In the genomic region with DNA sequence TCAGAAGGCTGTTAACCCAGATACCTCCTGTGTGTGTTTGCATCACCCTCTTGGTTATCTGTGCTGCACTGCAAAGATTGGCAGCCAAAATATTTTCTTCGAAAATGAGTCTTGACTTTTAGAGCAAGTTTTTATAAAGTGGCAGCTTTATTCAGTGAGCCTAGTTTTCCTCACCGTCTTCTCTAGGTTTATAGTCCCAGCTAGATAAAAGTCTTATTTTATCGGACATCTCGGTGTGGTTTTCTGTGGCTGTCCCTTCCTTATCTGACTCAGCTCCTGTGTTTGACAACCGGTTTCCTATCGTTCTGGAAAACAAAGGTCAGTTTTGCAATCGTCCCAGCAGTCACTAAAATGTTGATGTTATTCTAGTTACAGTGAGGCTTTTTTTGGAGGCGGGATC, we compare ENCODE assay signal across 10 mouse cellular contexts. TPM values are rescaled to one million over a fixed set of nuclear protein-coding genes. Genes with fewer than 3 reads are reported as not detected.
A peak's percentile ranks its signal among the peaks of the same experiment; 100 is the strongest.
DNase-seq lines count a peak whose midpoint lies in the region; ATAC-seq and TF ChIP-seq lines count a peak whose summit lies in the region.
"Had no signal": no experiment of that assay in that cellular context is flagged by ENCODE, and none has a peak within 500 bp of the region (broad histone marks: within the 10 kb centered on the region; RNA-seq: fewer than 3 reads in every experiment).

No protein-coding gene starts in this region.

- TF ChIP-seq EP300 in heart, postnatal 0 days (IDR thresholded peaks at IDR 0.05; ENCODE audit: low read depth), result no peak

- no peak overlapping the region for H3ac ChIP-seq in myocyte (ENCODE audit: control insufficient read depth, insufficient read length)

- no peak for DNase-seq in heart, postnatal 0 days (ENCODE audit: low spot score)
- DNase-seq in heart, postnatal 4 days, result no peak
- no peak for DNase-seq in embryo, embryonic 9.5 days (ENCODE audit: extremely low spot score)
- DNase-seq in c-Kit-positive CD71-positive TER-119-positive erythroid progenitor cells, embryonic 14.5 days (ENCODE audit: low spot score), result no peak
- DNase-seq: kidney, adult 11 months; thymus, adult 18-20 months had no signal

- peaks cover 71% of the 10 kb centered on the region for H3K79me2 ChIP-seq in myocyte (ENCODE audit: control insufficient read depth, insufficient read depth)

- peaks cover 23% of the 10 kb centered on the region for H3K4me1 ChIP-seq in heart, postnatal 0 days (ENCODE audit: control insufficient read depth, insufficient read depth)
- H3K4me1 ChIP-seq in embryonic facial prominence, embryonic 12.5 days, result peaks cover 14% of the 10 kb centered on the region
- peaks cover 18% of the 10 kb centered on the region for H3K4me1 ChIP-seq in intestine, embryonic 16.5 days (ENCODE audit: control insufficient read depth, insufficient read depth, low read length)

- no peak for TF ChIP-seq POLR2A in myocyte (IDR thresholded peaks at IDR 0.05; ENCODE audit: insufficient read length, low read depth)

- ATAC-seq in heart, postnatal 0 days (ENCODE audit: insufficient read depth, low read depth), result no peak
- ATAC-seq in embryonic facial prominence, embryonic 12.5 days (ENCODE audit: insufficient number of reproducible peaks, insufficient read depth, low FRiP score, low TSS enrichment), result no peak
- ATAC-seq in intestine, embryonic 16.5 days, result no peak
- ATAC-seq in erythroid progenitor cell, adult 5-6 weeks (replicated peaks; ENCODE audit: low FRiP score, poor library complexity, severe bottlenecking), result no peak

- 21% methylated on average over 8 of the region's 8 CpGs for WGBS in heart, postnatal 0 days
- WGBS in embryonic facial prominence, embryonic 12.5 days, result 73% methylated on average over 8 of the region's 8 CpGs
- WGBS in intestine, embryonic 16.5 days, result 41% methylated on average over 8 of the region's 8 CpGs

- no peaks in the 10 kb centered on the region for H3K9me3 ChIP-seq in heart, postnatal 0 days (replicated peaks; ENCODE audit: control insufficient read depth, low read length)
- H3K9me3 ChIP-seq in embryonic facial prominence, embryonic 12.5 days, result no peaks in the 10 kb centered on the region
- H3K9me3 ChIP-seq in intestine, embryonic 16.5 days (ENCODE audit: control insufficient read depth, low read length), result peaks cover 5% of the 10 kb centered on the region; the same call in 1 of the 2 replicates

- TF ChIP-seq CTCF in heart, postnatal 0 days (IDR thresholded peaks at IDR 0.05; ENCODE audit: low read depth), result no peak

- H3K4me2 ChIP-seq in heart, postnatal 0 days (ENCODE audit: low read depth, low read length), result peak overlapping the region; percentile 91
- peak overlapping the region; percentile 74 for H3K4me2 ChIP-seq in embryonic facial prominence, embryonic 12.5 days (replicated peaks)
- peak overlapping the region; percentile 74 for H3K4me2 ChIP-seq in intestine, embryonic 16.5 days (ENCODE audit: low read depth, low read length)
- peak overlapping the region; percentile 99 for H3K4me2 ChIP-seq in myocyte (ENCODE audit: low read depth)

- H3K36me3 ChIP-seq in heart, postnatal 0 days (replicated peaks; ENCODE audit: control insufficient read depth, insufficient read depth, low read length), result no peaks in the 10 kb centered on the region
- H3K36me3 ChIP-seq in embryonic facial prominence, embryonic 12.5 days, result 0 out of 2 replicates have a peak, but pooled peaks cover 2% of the 10 kb centered on the region
- 0 out of 2 replicates have a peak, but pooled peaks cover 3% of the 10 kb centered on the region for H3K36me3 ChIP-seq in intestine, embryonic 16.5 days (ENCODE audit: control insufficient read depth, insufficient read depth, low read length)
- H3K36me3 ChIP-seq in myocyte (ENCODE audit: control insufficient read depth, insufficient read depth), result no peaks in the 10 kb centered on the region

- no peak overlapping the region for H3K27ac ChIP-seq in heart, postnatal 0 days (ENCODE audit: low read depth)
- H3K27ac ChIP-seq in embryonic facial prominence, embryonic 12.5 days, result no peak overlapping the region
- peak overlapping the region; percentile 51 for H3K27ac ChIP-seq in intestine, embryonic 16.5 days (ENCODE audit: low read length)

- 0 out of 2 replicates have a peak overlapping the region, but pooled peaks have one; percentile 75 for H3K9ac ChIP-seq in heart, postnatal 0 days (replicated peaks; ENCODE audit: low read depth, low read length)
- H3K9ac ChIP-seq in embryonic facial prominence, embryonic 12.5 days, result no peak overlapping the region
- peak overlapping the region; percentile 93; the same call in 1 of the 2 replicates for H3K9ac ChIP-seq in intestine, embryonic 16.5 days (ENCODE audit: low read depth, low read length)

- no peaks in the 10 kb centered on the region for H3K27me3 ChIP-seq in heart, postnatal 0 days (ENCODE audit: control insufficient read depth, insufficient read depth, low read length)
- no peaks in the 10 kb centered on the region for H3K27me3 ChIP-seq in embryonic facial prominence, embryonic 12.5 days
- H3K27me3 ChIP-seq in intestine, embryonic 16.5 days (replicated peaks; ENCODE audit: control insufficient read depth, insufficient read depth, low read length), result no peaks in the 10 kb centered on the region
- H3K27me3 ChIP-seq in myocyte (ENCODE audit: control insufficient read depth, insufficient read depth, insufficient read length), result no peaks in the 10 kb centered on the region

- H3K4me3 ChIP-seq in heart, postnatal 0 days (ENCODE audit: low read depth, low read length), result no peak overlapping the region
- H3K4me3 ChIP-seq in embryonic facial prominence, embryonic 12.5 days, result peak overlapping the region; percentile 67
- H3K4me3 ChIP-seq in intestine, embryonic 16.5 days (ENCODE audit: low read length), result peak overlapping the region; percentile 91
- peak overlapping the region; percentile 64 for H3K4me3 ChIP-seq in myocyte

TF ChIP-seq in myocyte, 11 proteins besides CTCF, POLR2A, EP300 and RAD21:
- TF ChIP-seq REST (IDR thresholded peaks at IDR 0.05; ENCODE audit: insufficient read depth, insufficient read length) (no peak), SRF (IDR thresholded peaks at IDR 0.05; ENCODE audit: control insufficient read depth, insufficient read length, low read depth) (no peak), POLR2AphosphoS2 (IDR thresholded peaks at IDR 0.05; ENCODE audit: insufficient read length, low read depth) (no peak), CEBPB (IDR thresholded peaks at IDR 0.05; ENCODE audit: insufficient read depth, poor library complexity, severe bottlenecking) (no peak), MYOG (IDR thresholded peaks at IDR 0.05; ENCODE audit: control insufficient read depth in 1 of 3, insufficient read depth in 1 of 3, insufficient read length in 2 of 3, low read depth in 2 of 3) (no peak), USF1 (IDR thresholded peaks at IDR 0.05; ENCODE audit: low read depth) (no peak), MAX (IDR thresholded peaks at IDR 0.05; ENCODE audit: low read depth) (no peak), TCF12 (IDR thresholded peaks at IDR 0.05; ENCODE audit: insufficient read depth, poor library complexity, severe bottlenecking) (no peak), MYOD1 (IDR thresholded peaks at IDR 0.05; ENCODE audit: control insufficient read depth in 1 of 3, insufficient read length in 2 of 3, low read depth in 2 of 3) (no peak), TCF3 (IDR thresholded peaks at IDR 0.05; ENCODE audit: insufficient read length, low read depth) (no peak), E2F4 (IDR thresholded peaks at IDR 0.05; ENCODE audit: insufficient read depth) (no peak)

RNA-seq across cellular contexts. Expression of a gene that starts 1.6 kb away (rescaled TPM):
- total RNA-seq in heart, postnatal 0 days (2014; rRNA removed; ENCODE audit: low replicate concordance), result 49.1 and 76.1 TPM in 2 replicates
- 7.3 and 9.4 TPM in 2 replicates for polyA plus RNA-seq in heart, postnatal 0 days (2015; fragmentation: Nextera tagmentation; extraction: Ambion mirVana)
- total RNA-seq in heart, postnatal 4 days (2021), result 10 to 100 TPM; 22.8 to 24.9 TPM
- 19.1 and 19.6 TPM in 2 replicates for polyA plus RNA-seq in embryonic facial prominence, embryonic 12.5 days (2016; fragmentation: Nextera tagmentation; extraction: Ambion mirVana)
- 52.2 and 57.8 TPM in 2 replicates for polyA plus RNA-seq in intestine, embryonic 16.5 days (2015; fragmentation: Nextera tagmentation; extraction: Ambion mirVana)
- polyA plus RNA-seq in myocyte (2012; fragmentation: generic; extraction: Trizol), result 11.1 TPM
- total RNA-seq in erythroid progenitor cell, adult 5-6 weeks (2015; ENCODE audit: low replicate concordance), result 11.3 and 18.7 TPM in 2 replicates
- 16.9 and 46.8 TPM in 2 replicates for total RNA-seq in erythroid progenitor cell, adult 5-6 weeks (2017; ENCODE audit: low replicate concordance)

RNA-seq across cellular contexts. Expression of a gene that starts 28.5 kb away (rescaled TPM):
- 0.08 and 0.43 TPM in 2 replicates for total RNA-seq in heart, postnatal 0 days (2014; rRNA removed; ENCODE audit: low replicate concordance)
- polyA plus RNA-seq in heart, postnatal 0 days (2015; fragmentation: Nextera tagmentation; extraction: Ambion mirVana), result 0.23 and 0.60 TPM in 2 replicates
- under 1 TPM; 0.21 to 0.45 TPM for total RNA-seq in heart, postnatal 4 days (2021)
- 0.18 TPM in 1 of 2 replicates, not detected in the other for polyA plus RNA-seq in embryonic facial prominence, embryonic 12.5 days (2016; fragmentation: Nextera tagmentation; extraction: Ambion mirVana)
- 0.15 and 0.29 TPM in 2 replicates for polyA plus RNA-seq in intestine, embryonic 16.5 days (2015; fragmentation: Nextera tagmentation; extraction: Ambion mirVana)
- polyA plus RNA-seq in myocyte (2012; fragmentation: generic; extraction: Trizol), result 0.22 TPM
- not detected in 2 replicates for total RNA-seq in erythroid progenitor cell, adult 5-6 weeks (2015; ENCODE audit: low replicate concordance)
- total RNA-seq in erythroid progenitor cell, adult 5-6 weeks (2017; ENCODE audit: low replicate concordance), result not detected in 2 replicates

RNA-seq across cellular contexts. Expression of a gene that starts 47.2 kb away (rescaled TPM):
- total RNA-seq in heart, postnatal 0 days (2014; rRNA removed; ENCODE audit: low replicate concordance), result 0.19 and 0.89 TPM in 2 replicates
- 0.04 and 0.16 TPM in 2 replicates for polyA plus RNA-seq in heart, postnatal 0 days (2015; fragmentation: Nextera tagmentation; extraction: Ambion mirVana)
- under 1 TPM in 1 of 2 experiments, not detected in 1; 0.11 TPM for total RNA-seq in heart, postnatal 4 days (2021)
- 0.58 TPM in 1 of 2 replicates, not detected in the other for polyA plus RNA-seq in embryonic facial prominence, embryonic 12.5 days (2016; fragmentation: Nextera tagmentation; extraction: Ambion mirVana)
- polyA plus RNA-seq in intestine, embryonic 16.5 days (2015; fragmentation: Nextera tagmentation; extraction: Ambion mirVana), result 1.2 and 1.8 TPM in 2 replicates
- polyA plus RNA-seq in myocyte (2012; fragmentation: generic; extraction: Trizol), result 0.01 TPM
- total RNA-seq in erythroid progenitor cell, adult 5-6 weeks (2015; ENCODE audit: low replicate concordance), result not detected in 2 replicates
- not detected in 2 replicates for total RNA-seq in erythroid progenitor cell, adult 5-6 weeks (2017; ENCODE audit: low replicate concordance)
